Mouse (Mus musculus) forebrain, postnatal 0 days (tissue): ENCODE results near the gene Nrip2. TPM values are rescaled to one million over a fixed set of nuclear protein-coding genes. Genes with fewer than 3 reads are reported as not detected.

Experiments
- ATAC-seq: fragments of 200-750 bp; cut with Nextera tagmentation; 2 replicates; pipeline ENCODE4 v1.8.0; 2017; ENCODE audit warnings: mild to moderate bottlenecking, moderate library complexity
- DNase-seq: peaks from one replicate; pipeline ENCODE4 v3.0.0-alpha.2; 2015
- H3K27ac ChIP-seq: fragments of 300-500 bp; sonication (generic); 2 replicates; pipeline ENCODE4 v1.5.1; 2014; ENCODE audit warnings: low read depth, mild to moderate bottlenecking, antibody characterized with exemption, low read length, moderate library complexity, mixed read lengths
- H3K27me3 ChIP-seq: fragments of 300-500 bp; sonication (generic); 2 replicates; pipeline ENCODE4 v1.6.1; 2014; ENCODE audit warnings: mild to moderate bottlenecking, low read length, mixed read lengths; ENCODE audit not compliant: insufficient read depth
- H3K36me3 ChIP-seq: fragments of 300-500 bp; sonication (generic); 2 replicates; pipeline ENCODE4 v1.6.1; 2014; ENCODE audit warnings: mild to moderate bottlenecking, moderate library complexity; ENCODE audit not compliant: insufficient read depth
- H3K4me1 ChIP-seq: fragments of 300-500 bp; sonication (generic); 2 replicates; pipeline ENCODE4 v1.6.1; 2014; ENCODE audit warnings: antibody characterized with exemption; ENCODE audit not compliant: insufficient read depth
- H3K4me2 ChIP-seq: fragments of 300-500 bp; sonication (generic); 2 replicates; pipeline ENCODE4 v1.6.1; 2014; ENCODE audit warnings: low read depth, mild to moderate bottlenecking, moderate library complexity
- H3K4me3 ChIP-seq: fragments of 300-500 bp; sonication (generic); 2 replicates; pipeline ENCODE4 v1.5.1; 2014; ENCODE audit warnings: low read depth, low read length, mixed read lengths
- H3K9ac ChIP-seq: fragments of 300-500 bp; sonication (generic); 2 replicates; pipeline ENCODE4 v1.6.1; 2014; ENCODE audit warnings: mild to moderate bottlenecking
- H3K9me3 ChIP-seq: fragments of 300-500 bp; sonication (generic); 2 replicates; pipeline ENCODE4 v1.6.1; 2016; ENCODE audit warnings: low read length
- CTCF ChIP-seq: sonication (generic); IDR thresholded peaks from 2 replicates; pipeline ENCODE4 v1.5.1; 2016; ENCODE audit warnings: antibody characterized with exemption, control low read depth, low read depth
- WGBS: fragments of 180-500 bp; shearing (Covaris S2); extraction: QIAGEN DNeasy Blood & Tissue Kit; methylation state at CpG from one replicate; pipeline ENCODE4 v1.1.7; 2014; 5-methylcytosine and 5-hydroxymethylcytosine counted together
- polyA plus RNA-seq: library from polyadenylated mRNA; unstranded; fragments of >200 nt; fragmentation: Nextera tagmentation; extraction: Ambion mirVana; gene quantifications from 2 replicates; pipeline ENCODE4 v1.2.1, GENCODE M21; 2015
- total RNA-seq: library from RNA; depleted of rRNA; stranded (reverse); fragments of >200 nt; gene quantifications from 2 replicates; pipeline ENCODE4 v1.2.3, GENCODE M21; 2014

Gene Nrip2
- total and polyA plus RNA-seq, 2 experiments from 2014 or later, result 7.4 to 8.5 TPM

DNA sequence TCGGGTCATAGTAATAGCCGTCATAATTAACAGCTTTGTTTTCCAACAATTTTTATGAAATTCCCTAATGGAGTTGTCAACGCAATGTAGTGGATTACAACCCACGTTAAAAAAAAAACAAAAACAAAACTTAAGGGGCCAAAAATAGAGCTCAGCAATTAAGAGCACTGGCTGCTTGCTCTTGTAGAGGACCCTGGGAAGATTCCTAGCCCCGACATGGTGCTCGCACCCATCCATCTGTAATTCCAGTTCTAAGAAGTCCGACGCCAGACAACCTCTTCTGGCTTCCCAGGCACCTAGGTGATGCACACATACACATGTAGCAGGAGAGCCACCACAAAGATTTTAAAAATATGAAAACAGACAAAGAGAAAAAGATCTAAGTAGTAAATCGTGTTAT is 25.9 kb downstream of the Nrip2 start:
- 0 out of 2 replicates have a peak, but pooled peaks cover 6% of the 10 kb centered on the region for H3K4me1 ChIP-seq
- H3K9me3 ChIP-seq, result no peaks in the 10 kb centered on the region
- no peak for ATAC-seq
- DNase-seq, result no peak
- no peaks in the 10 kb centered on the region for H3K27me3 ChIP-seq
- peak overlapping the region; percentile 98 for H3K27ac ChIP-seq
- TF ChIP-seq CTCF, result no peak
- peak overlapping the region; percentile 66 for H3K4me2 ChIP-seq
- H3K9ac ChIP-seq, result peak overlapping the region; percentile 81
- H3K4me3 ChIP-seq, result peak overlapping the region; percentile 53
- 19% methylated on average over 9 of the region's 9 CpGs for WGBS
- peaks cover 14% of the 10 kb centered on the region for H3K36me3 ChIP-seq

DNA sequence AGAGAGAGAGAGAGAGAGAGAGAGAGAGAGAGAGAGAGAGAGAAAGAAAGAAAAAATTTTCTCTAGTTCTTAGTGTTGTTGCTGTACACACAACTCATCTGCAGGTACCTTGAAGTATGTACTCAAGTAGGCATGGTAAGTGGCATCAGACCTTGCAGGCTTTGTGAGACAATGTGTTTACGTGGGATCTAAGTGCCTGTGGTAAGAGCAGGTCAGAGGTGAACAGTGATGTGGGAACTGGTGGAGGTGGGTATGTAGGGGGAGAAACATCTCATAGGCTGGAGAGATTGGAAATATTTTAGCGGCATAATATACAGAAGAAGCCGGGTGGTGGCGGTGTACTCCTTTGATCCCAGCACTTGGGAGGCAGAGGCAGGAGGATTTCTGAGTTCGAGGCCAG is 28.5 kb downstream of the Nrip2 start:
- no peak overlapping the region for H3K9ac ChIP-seq
- ATAC-seq (no peak), DNase-seq (no peak)
- no peak for TF ChIP-seq CTCF
- no peaks in the 10 kb centered on the region for H3K9me3 ChIP-seq
- H3K4me2 ChIP-seq, result no peak overlapping the region
- 0 out of 2 replicates have a peak, but pooled peaks cover 6% of the 10 kb centered on the region for H3K4me1 ChIP-seq
- no peaks in the 10 kb centered on the region for H3K27me3 ChIP-seq
- peaks cover 37% of the 10 kb centered on the region for H3K36me3 ChIP-seq
- H3K27ac ChIP-seq, result no peak overlapping the region
- H3K4me3 ChIP-seq, result no peak overlapping the region
- 92% methylated on average over 5 of the region's 5 CpGs for WGBS

DNA sequence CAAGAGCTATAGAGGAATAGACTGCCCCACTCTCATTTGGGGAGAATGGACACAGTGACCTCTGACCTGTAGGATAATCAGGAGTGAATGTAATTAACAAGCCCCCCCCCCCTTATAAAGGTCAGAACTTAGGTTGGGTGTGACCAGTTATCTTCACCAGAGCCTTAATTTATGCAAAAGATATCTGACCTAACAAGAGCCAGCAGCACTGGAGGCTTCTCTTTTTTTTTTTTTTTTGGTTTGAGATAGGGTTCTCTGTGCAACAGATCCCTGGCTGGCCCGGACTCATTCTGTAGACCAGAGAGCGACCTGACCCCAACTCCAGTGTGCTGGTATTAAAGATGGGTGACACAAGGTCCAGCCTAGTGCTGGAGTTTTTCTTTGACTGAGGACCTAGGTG is 30.2 kb downstream of the Nrip2 start:
- H3K9me3 ChIP-seq, result no peaks in the 10 kb centered on the region
- H3K27ac ChIP-seq, result no peak overlapping the region
- H3K4me3 ChIP-seq, result no peak overlapping the region
- H3K4me2 ChIP-seq, result no peak overlapping the region
- DNase-seq (no peak), ATAC-seq (no peak)
- 98% methylated on average over 2 of the region's 2 CpGs for WGBS
- no peaks in the 10 kb centered on the region for H3K27me3 ChIP-seq
- no peak overlapping the region for H3K9ac ChIP-seq
- TF ChIP-seq CTCF, result no peak
- H3K4me1 ChIP-seq, result 0 out of 2 replicates have a peak, but pooled peaks cover 3% of the 10 kb centered on the region
- H3K36me3 ChIP-seq, result peaks cover 55% of the 10 kb centered on the region

DNA sequence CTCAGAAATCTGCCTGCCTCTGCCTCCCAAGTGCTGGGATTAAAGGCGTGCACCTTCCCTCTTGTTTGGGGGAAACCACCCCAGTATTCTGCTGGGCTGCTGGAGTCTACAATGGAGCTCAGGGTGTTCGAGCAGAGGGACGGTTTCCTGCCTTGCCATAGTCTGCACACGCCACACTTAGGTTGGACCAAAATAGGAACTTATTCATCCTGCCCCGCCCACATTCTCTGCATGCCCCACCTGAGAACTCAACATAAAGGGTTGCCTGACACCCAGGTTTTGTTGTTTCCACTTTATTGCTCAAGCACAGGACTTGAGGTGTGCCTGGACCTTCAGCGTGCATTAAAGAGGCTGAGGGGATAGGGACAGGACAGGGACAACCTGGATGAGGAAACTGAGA is 30.7 kb downstream of the Nrip2 start:
- H3K9ac ChIP-seq, result no peak overlapping the region
- H3K4me3 ChIP-seq, result no peak overlapping the region
- H3K27ac ChIP-seq, result no peak overlapping the region
- whole genome bisulfite sequencing, result 93% methylated on average over 6 of the region's 6 CpGs
- H3K27me3 ChIP-seq, result no peaks in the 10 kb centered on the region
- H3K36me3 ChIP-seq, result peaks cover 60% of the 10 kb centered on the region
- ATAC-seq (no peak), DNase-seq (no peak)
- H3K9me3 ChIP-seq, result no peaks in the 10 kb centered on the region
- H3K4me1 ChIP-seq, result 0 out of 2 replicates have a peak, but pooled peaks cover 3% of the 10 kb centered on the region
- no peak for TF ChIP-seq CTCF
- H3K4me2 ChIP-seq, result no peak overlapping the region

DNA sequence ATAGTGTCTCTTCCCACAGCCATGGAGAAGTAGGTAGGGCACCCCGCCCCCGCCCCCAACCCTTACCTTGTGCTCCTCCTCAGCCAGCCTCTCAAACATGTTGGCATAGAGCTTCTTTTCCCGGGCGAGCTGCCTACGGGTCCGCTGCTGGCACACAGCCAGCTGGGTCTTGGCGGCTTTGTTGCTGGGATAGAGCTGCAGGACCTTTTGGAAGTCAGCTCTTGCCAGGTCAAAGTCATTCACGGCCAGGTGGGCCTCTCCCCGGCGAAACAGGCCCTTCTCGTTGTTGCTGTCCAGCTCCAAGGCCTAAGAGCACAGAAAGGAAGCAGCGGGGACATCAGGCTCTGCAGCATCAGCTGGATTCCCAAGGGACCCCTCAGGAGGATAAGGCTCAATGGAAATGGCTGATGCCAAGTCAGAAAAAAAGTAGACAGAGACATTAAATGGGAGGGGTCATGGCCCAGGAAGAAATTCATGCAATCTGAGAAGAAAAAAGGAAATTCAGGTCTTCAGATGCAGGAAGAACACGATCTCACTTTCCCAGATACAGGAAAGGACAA is 33.3 kb downstream of the Nrip2 start:
- no peak overlapping the region for H3K4me2 ChIP-seq
- H3K4me1 ChIP-seq, result no peaks in the 10 kb centered on the region; the same call in 1 of the 2 replicates
- WGBS, result 70% methylated on average over 13 of the region's 13 CpGs
- DNase-seq (no peak), ATAC-seq (no peak)
- H3K9ac ChIP-seq, result no peak overlapping the region
- H3K27ac ChIP-seq, result no peak overlapping the region
- no peaks in the 10 kb centered on the region for H3K27me3 ChIP-seq
- H3K36me3 ChIP-seq, result peaks cover 75% of the 10 kb centered on the region
- no peak for TF ChIP-seq CTCF
- no peaks in the 10 kb centered on the region for H3K9me3 ChIP-seq
- no peak overlapping the region for H3K4me3 ChIP-seq

DNA sequence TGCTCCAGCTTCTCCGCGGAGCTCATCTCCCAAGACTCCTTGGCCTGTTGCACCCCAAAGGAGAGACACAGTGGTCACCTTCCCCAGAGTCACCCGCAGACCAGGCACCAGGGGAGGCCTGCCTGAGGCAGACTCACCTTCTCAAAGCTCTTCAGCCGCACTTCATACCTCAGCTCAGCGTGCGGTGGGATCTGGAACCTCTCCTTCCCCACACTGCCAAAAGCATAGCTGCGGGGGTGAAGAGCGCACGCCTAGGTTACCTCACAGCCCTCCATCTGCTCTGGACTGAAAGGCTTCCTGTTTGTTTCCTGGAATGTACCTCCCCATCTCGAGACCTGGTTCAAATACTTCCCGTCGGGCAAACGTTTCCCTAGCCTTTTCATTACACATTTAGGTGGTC is 34.5 kb downstream of the Nrip2 start:
- 92% methylated on average over 13 of the region's 13 CpGs for WGBS
- Histone ChIP-seq H3K27ac (no peak overlapping the region), H3K4me2 (no peak overlapping the region), H3K9me3 (no peaks in the 10 kb centered on the region), H3K36me3 (peaks cover 72% of the 10 kb centered on the region), H3K4me3 (no peak overlapping the region), H3K27me3 (no peaks in the 10 kb centered on the region), H3K9ac (no peak overlapping the region), H3K4me1 (no peaks in the 10 kb centered on the region; the same call in 1 of the 2 replicates)
- ATAC-seq (no peak), DNase-seq (no peak)
- no peak for TF ChIP-seq CTCF

DNA sequence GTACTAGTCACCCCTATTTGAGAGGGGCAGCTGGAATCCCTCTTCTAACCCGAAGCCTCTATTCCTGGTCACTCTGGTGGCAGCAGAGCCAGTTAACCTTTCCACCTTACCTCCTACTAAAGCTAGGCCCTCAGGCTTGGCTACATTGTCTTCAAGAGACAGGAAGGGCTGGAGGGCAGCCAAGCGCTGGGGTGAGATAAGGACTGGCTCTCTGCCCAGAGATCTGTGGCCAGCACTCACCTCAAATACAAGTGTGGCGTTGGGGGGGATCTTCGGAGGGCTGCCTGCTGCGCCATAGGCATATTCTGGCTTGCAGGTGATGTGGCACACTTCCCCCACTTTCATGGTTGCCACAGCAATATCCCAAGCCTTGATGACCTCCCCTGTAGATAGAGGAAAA is 36.4 kb downstream of the Nrip2 start:
- Histone ChIP-seq H3K27ac (no peak overlapping the region), H3K4me2 (no peak overlapping the region), H3K9ac (no peak overlapping the region), H3K4me1 (peaks cover 4% of the 10 kb centered on the region), H3K36me3 (peaks cover 57% of the 10 kb centered on the region), H3K4me3 (no peak overlapping the region), H3K27me3 (no peaks in the 10 kb centered on the region), H3K9me3 (no peaks in the 10 kb centered on the region)
- ATAC-seq (no peak), DNase-seq (no peak)
- 63% methylated on average over 5 of the region's 5 CpGs for WGBS
- TF ChIP-seq CTCF, result no peak
